Mouse (Mus musculus): ENCODE data around the gene Magi1. TPM values are rescaled to one million over a fixed set of nuclear protein-coding genes. Genes with fewer than 3 reads are reported as not detected.

Magi1 gene
- polyA plus RNA-seq, 1 experiment from 2014 or later: 22.9 TPM

DNA sequence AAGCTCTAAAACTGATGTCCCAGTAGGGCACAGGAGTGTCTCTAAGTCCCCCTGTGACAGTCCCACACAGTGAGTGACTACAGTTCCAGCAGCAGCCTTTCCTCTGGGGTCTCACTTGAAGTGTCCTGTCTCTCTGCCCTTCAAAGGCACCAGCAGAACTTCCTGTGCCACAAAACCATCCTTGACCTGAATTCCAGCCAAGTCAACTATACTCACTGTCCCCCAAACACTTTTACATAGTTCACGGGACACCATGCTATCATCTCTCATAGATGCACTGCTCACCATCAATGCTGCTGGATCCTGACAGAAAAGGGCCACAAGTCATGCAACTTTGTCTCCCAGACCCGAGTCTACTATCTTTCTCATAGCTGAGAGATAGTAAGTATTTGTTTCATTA lies 378.7 kb downstream of the Magi1 start:
- Histone ChIP-seq H3K9me3 (replicated peaks; ENCODE audit: control insufficient read depth, low read length) (no peaks in the 10 kb centered on the region), H3K4me1 (ENCODE audit: control insufficient read depth, insufficient read depth, low read length) (peaks cover 12% of the 10 kb centered on the region), H3K9ac (ENCODE audit: low read length) (no peak overlapping the region), H3K4me3 (ENCODE audit: low read depth, low read length) (no peak overlapping the region), H3K36me3 (ENCODE audit: control insufficient read depth, insufficient read depth, low read length) (no peaks in the 10 kb centered on the region), H3K27ac (ENCODE audit: low read depth, low read length) (no peak overlapping the region), H3K4me2 (ENCODE audit: low read length) (no peak overlapping the region), H3K27me3 (replicated peaks; ENCODE audit: control insufficient read depth, insufficient read depth, low read length) (no peaks in the 10 kb centered on the region)
- 89% methylated on average over 2 of the region's 2 CpGs for WGBS
- no peak for ATAC-seq
- DNase-seq (ENCODE audit: low spot score): no peak

DNA sequence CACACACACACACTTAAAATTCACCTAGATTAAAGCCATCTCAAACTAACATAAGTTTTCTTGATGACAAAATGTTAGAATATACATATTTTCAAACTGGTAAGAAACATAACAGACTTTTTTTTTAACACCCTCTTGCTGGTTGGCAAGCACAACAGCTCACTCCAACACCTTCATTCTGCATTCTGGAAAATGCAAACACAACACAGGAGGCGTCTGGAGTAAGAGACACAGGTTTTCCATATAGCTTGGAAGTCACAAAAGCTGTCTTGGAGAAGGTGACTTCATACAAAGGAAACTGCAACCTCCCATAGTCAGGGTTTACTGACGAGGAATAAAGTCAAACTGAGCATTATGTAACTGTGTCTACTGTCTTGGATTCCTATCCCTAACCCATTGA lies 381.5 kb downstream of the Magi1 start:
- H3K4me1 ChIP-seq (ENCODE audit: control insufficient read depth, insufficient read depth, low read length): peaks cover 3% of the 10 kb centered on the region; the same call in 1 of the 2 replicates
- no peak overlapping the region for H3K27ac ChIP-seq (ENCODE audit: low read depth, low read length)
- H3K4me3 ChIP-seq (ENCODE audit: low read depth, low read length): no peak overlapping the region
- H3K4me2 ChIP-seq (ENCODE audit: low read length): no peak overlapping the region
- no peaks in the 10 kb centered on the region for H3K27me3 ChIP-seq (replicated peaks; ENCODE audit: control insufficient read depth, insufficient read depth, low read length)
- no peak for DNase-seq (ENCODE audit: low spot score)
- no peak overlapping the region for H3K9ac ChIP-seq (ENCODE audit: low read length)
- H3K9me3 ChIP-seq (replicated peaks; ENCODE audit: control insufficient read depth, low read length): no peaks in the 10 kb centered on the region
- 84% methylated on average over 2 of the region's 2 CpGs for WGBS
- no peak for ATAC-seq
- H3K36me3 ChIP-seq (ENCODE audit: control insufficient read depth, insufficient read depth, low read length): no peaks in the 10 kb centered on the region

DNA sequence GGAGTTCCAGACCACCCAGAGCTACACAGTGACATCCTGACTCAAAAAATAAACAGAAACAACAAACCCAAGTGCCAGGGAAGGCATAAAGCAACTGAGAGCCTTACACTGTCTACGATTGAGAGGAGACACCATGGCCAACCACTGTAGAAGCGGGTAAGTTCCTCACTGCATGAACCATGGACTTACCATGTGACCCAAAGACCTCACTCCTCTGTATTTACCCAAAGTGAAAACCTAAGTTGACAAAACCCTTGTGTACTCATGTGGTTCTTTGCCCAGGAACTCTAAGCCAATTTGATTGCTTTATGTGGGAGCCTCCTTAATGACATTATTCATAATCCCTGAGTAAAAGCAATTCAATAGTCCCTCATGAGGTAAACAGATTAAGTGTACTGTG lies 382.3 kb downstream of the Magi1 start:
- H3K27me3 ChIP-seq (replicated peaks; ENCODE audit: control insufficient read depth, insufficient read depth, low read length): no peaks in the 10 kb centered on the region
- H3K36me3 ChIP-seq (ENCODE audit: control insufficient read depth, insufficient read depth, low read length): no peaks in the 10 kb centered on the region
- H3K9ac ChIP-seq (ENCODE audit: low read length): no peak overlapping the region
- no peak overlapping the region for H3K27ac ChIP-seq (ENCODE audit: low read depth, low read length)
- DNase-seq (ENCODE audit: low spot score) (no peak), ATAC-seq (no peak)
- H3K4me3 ChIP-seq (ENCODE audit: low read depth, low read length): no peak overlapping the region
- H3K4me1 ChIP-seq (ENCODE audit: control insufficient read depth, insufficient read depth, low read length): 0 out of 2 replicates have a peak, but pooled peaks cover 3% of the 10 kb centered on the region
- H3K4me2 ChIP-seq (ENCODE audit: low read length): no peak overlapping the region
- 97% methylated on average over 2 of the region's 2 CpGs for WGBS
- no peaks in the 10 kb centered on the region for H3K9me3 ChIP-seq (replicated peaks; ENCODE audit: control insufficient read depth, low read length)

DNA sequence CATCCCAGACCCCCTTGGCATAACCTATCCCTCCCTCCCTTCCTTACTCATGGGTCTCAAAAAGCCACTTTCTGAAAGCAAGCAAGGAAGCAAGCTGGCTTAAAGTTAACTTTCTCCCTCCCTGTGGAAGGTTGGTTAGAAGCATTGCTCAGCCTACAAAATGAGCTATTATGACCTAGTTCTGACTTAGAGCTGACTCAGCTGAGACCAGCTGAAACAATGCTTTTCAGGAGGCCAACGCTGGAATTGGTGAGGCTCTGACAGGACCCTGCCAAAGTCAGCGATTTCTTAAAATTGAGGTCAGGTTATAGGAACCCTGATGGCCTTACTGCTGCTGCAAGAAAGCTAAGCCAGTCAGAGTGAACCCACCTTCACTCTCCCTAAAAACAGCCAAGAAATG lies 386.2 kb downstream of the Magi1 start:
- Histone ChIP-seq H3K4me3 (ENCODE audit: low read depth, low read length) (no peak overlapping the region), H3K27me3 (replicated peaks; ENCODE audit: control insufficient read depth, insufficient read depth, low read length) (no peaks in the 10 kb centered on the region), H3K4me1 (ENCODE audit: control insufficient read depth, insufficient read depth, low read length) (0 out of 2 replicates have a peak, but pooled peaks cover 5% of the 10 kb centered on the region), H3K4me2 (ENCODE audit: low read length) (no peak overlapping the region), H3K27ac (ENCODE audit: low read depth, low read length) (no peak overlapping the region), H3K9ac (ENCODE audit: low read length) (no peak overlapping the region), H3K9me3 (replicated peaks; ENCODE audit: control insufficient read depth, low read length) (no peaks in the 10 kb centered on the region), H3K36me3 (ENCODE audit: control insufficient read depth, insufficient read depth, low read length) (no peaks in the 10 kb centered on the region)
- DNase-seq (ENCODE audit: low spot score): no peak
- no peak for ATAC-seq
- WGBS: 82% methylated on average over 2 of the region's 2 CpGs

DNA sequence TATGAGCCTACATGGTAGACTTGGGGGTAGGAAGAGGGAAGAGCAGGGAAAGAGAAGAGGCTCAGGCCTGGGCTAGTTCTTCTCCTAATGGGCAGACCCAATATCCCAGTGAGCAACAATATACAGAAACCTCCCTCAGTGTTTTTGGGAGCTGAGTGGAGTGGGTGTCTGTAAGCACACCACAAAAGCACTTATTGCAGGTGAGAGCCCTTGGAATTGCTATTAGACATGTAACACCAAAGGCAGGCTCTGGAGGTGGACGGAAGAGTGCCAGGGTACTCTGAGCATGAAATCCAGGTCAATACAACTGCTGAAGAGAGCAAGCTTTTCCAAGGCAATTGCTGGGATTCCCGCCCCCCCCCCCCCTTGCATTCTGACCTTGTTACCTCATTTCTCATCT lies 388.0 kb downstream of the Magi1 start:
- Histone ChIP-seq H3K9me3 (replicated peaks; ENCODE audit: control insufficient read depth, low read length) (no peaks in the 10 kb centered on the region), H3K36me3 (ENCODE audit: control insufficient read depth, insufficient read depth, low read length) (peaks cover 5% of the 10 kb centered on the region; the same call in 1 of the 2 replicates), H3K4me1 (ENCODE audit: control insufficient read depth, insufficient read depth, low read length) (0 out of 2 replicates have a peak, but pooled peaks cover 2% of the 10 kb centered on the region), H3K4me3 (ENCODE audit: low read depth, low read length) (no peak overlapping the region), H3K9ac (ENCODE audit: low read length) (no peak overlapping the region), H3K4me2 (ENCODE audit: low read length) (no peak overlapping the region), H3K27me3 (replicated peaks; ENCODE audit: control insufficient read depth, insufficient read depth, low read length) (no peaks in the 10 kb centered on the region), H3K27ac (ENCODE audit: low read depth, low read length) (no peak overlapping the region)
- WGBS: 67% methylated on average over 2 of the region's 2 CpGs
- ATAC-seq (no peak), DNase-seq (ENCODE audit: low spot score) (no peak)

DNA sequence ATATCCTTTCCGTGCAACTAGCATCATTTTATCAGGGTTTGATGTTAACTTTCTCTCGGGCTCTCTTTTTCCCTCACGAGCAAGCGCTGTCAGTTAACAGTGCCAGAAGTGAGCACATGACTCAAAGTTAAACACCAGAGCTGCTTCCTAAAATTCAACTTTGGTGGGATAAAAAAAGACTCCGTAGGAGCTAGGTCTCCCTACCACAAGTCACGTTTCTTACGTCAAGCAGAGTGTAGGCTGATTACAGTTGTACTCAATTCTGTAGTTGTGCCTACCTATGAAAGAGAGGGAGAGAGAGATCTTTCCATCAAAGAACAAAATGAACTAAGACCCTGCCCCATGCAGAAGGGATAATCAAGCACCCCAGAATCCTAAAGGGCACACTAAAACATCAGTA lies 389.8 kb downstream of the Magi1 start:
- no peak overlapping the region for H3K27ac ChIP-seq (ENCODE audit: low read depth, low read length)
- no peak overlapping the region for H3K9ac ChIP-seq (ENCODE audit: low read length)
- H3K27me3 ChIP-seq (replicated peaks; ENCODE audit: control insufficient read depth, insufficient read depth, low read length): no peaks in the 10 kb centered on the region
- H3K9me3 ChIP-seq (replicated peaks; ENCODE audit: control insufficient read depth, low read length): no peaks in the 10 kb centered on the region
- no peak overlapping the region for H3K4me2 ChIP-seq (ENCODE audit: low read length)
- H3K4me3 ChIP-seq (ENCODE audit: low read depth, low read length): no peak overlapping the region
- H3K4me1 ChIP-seq (ENCODE audit: control insufficient read depth, insufficient read depth, low read length): 0 out of 2 replicates have a peak, but pooled peaks cover 2% of the 10 kb centered on the region
- no peak for DNase-seq (ENCODE audit: low spot score)
- peaks cover 8% of the 10 kb centered on the region; the same call in 1 of the 2 replicates for H3K36me3 ChIP-seq (ENCODE audit: control insufficient read depth, insufficient read depth, low read length)
- no peak for ATAC-seq
- 90% methylated on average over 7 of the region's 7 CpGs for WGBS

DNA sequence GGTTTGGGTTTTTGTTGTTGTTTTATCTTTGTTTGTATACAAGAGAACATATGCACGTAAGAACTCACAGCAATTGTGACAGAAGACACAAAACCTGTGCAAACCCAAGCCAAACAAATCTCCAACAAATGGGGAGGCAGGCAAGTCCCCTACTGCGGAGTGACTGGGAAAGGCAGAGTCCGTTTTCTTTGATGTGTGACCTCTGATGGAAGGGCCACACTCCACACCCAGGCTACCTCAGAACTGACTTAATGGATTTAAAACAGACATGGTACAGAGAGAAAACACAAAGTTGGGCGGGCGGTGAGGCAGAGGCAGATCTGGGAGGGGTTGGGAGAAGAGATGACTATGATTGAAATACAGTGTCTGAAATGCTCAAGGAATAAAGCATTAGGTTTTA lies 390.8 kb downstream of the Magi1 start:
- Histone ChIP-seq H3K27ac (ENCODE audit: low read depth, low read length) (no peak overlapping the region), H3K9ac (ENCODE audit: low read length) (no peak overlapping the region)
- WGBS: 44% methylated on average over 5 of the region's 5 CpGs

DNA sequence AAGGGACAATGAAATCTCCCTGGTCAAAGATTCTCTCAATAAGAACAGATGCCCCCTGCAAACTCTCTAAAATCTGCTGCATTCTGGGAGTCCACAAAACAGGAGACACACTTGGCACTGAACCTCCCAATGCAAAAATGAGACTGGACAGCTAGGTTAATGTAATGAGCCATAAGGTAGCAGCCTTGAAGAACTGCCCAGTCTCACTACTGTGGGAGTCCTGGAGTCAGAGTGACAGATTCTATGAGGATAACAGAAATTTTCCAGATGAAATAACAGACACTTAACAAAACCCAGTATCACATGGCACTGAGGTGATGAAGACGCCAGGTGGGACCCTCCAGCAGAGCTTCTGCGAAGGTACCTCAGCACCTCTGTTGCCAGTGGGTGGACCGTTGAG lies 393.7 kb downstream of the Magi1 start:
- Histone ChIP-seq H3K27me3 (replicated peaks; ENCODE audit: control insufficient read depth, insufficient read depth, low read length) (no peaks in the 10 kb centered on the region), H3K9ac (ENCODE audit: low read length) (no peak overlapping the region), H3K27ac (ENCODE audit: low read depth, low read length) (no peak overlapping the region), H3K4me2 (ENCODE audit: low read length) (no peak overlapping the region), H3K9me3 (replicated peaks; ENCODE audit: control insufficient read depth, low read length) (no peaks in the 10 kb centered on the region), H3K4me1 (ENCODE audit: control insufficient read depth, insufficient read depth, low read length) (0 out of 2 replicates have a peak, but pooled peaks cover 2% of the 10 kb centered on the region), H3K4me3 (ENCODE audit: low read depth, low read length) (no peak overlapping the region), H3K36me3 (ENCODE audit: control insufficient read depth, insufficient read depth, low read length) (peaks cover 8% of the 10 kb centered on the region; the same call in 1 of the 2 replicates)
- ATAC-seq: no peak
- WGBS: 91% methylated on average over 3 of the region's 3 CpGs
- DNase-seq (ENCODE audit: low spot score): no peak

More for the DNA sequence above, 390.8 kb downstream of the Magi1 start:
- Histone ChIP-seq H3K4me2 (ENCODE audit: low read length) (no peak overlapping the region), H3K4me1 (ENCODE audit: control insufficient read depth, insufficient read depth, low read length) (0 out of 2 replicates have a peak, but pooled peaks cover 2% of the 10 kb centered on the region), H3K4me3 (ENCODE audit: low read depth, low read length) (no peak overlapping the region), H3K9me3 (replicated peaks; ENCODE audit: control insufficient read depth, low read length) (no peaks in the 10 kb centered on the region), H3K36me3 (ENCODE audit: control insufficient read depth, insufficient read depth, low read length) (peaks cover 8% of the 10 kb centered on the region; the same call in 1 of the 2 replicates), H3K27me3 (replicated peaks; ENCODE audit: control insufficient read depth, insufficient read depth, low read length) (no peaks in the 10 kb centered on the region)
- ATAC-seq: no peak
- DNase-seq (ENCODE audit: low spot score): no peak

DNA sequence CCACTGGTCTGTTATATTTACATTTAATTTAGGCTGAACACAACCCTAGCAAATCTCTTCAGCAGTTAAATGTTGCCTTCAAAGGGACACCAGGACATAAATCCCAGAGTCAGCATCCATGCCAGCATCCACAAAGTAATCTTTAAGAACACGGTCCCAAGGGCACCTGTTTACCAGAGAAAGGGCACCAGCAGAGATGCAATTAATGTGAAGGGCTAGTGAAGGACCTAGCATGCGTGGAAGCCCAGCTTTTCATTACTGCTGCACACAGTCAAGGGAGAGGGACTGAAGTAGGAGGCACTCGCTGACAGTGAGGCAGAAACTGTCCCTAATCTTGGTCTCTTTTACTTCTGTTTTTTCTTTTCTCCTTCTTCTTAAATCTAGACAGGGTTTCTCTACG lies 406.4 kb downstream of the Magi1 start:
- no peaks in the 10 kb centered on the region for H3K36me3 ChIP-seq (ENCODE audit: control insufficient read depth, insufficient read depth, low read length)
- WGBS: 49% methylated on average over 4 of the region's 4 CpGs
- H3K27ac ChIP-seq (ENCODE audit: low read depth, low read length): no peak overlapping the region
- H3K27me3 ChIP-seq (replicated peaks; ENCODE audit: control insufficient read depth, insufficient read depth, low read length): no peaks in the 10 kb centered on the region
- H3K9me3 ChIP-seq (replicated peaks; ENCODE audit: control insufficient read depth, low read length): no peaks in the 10 kb centered on the region
- H3K9ac ChIP-seq (ENCODE audit: low read length): no peak overlapping the region
- ATAC-seq (no peak), DNase-seq (ENCODE audit: low spot score) (peak; percentile 17)
- H3K4me1 ChIP-seq (ENCODE audit: control insufficient read depth, insufficient read depth, low read length): peaks cover 20% of the 10 kb centered on the region
- no peak overlapping the region for H3K4me3 ChIP-seq (ENCODE audit: low read depth, low read length)
- no peak overlapping the region for H3K4me2 ChIP-seq (ENCODE audit: low read length)
